Mouse (Mus musculus) B cell, adult (primary cell): ENCODE data around the gene Mcidas. TPM values are rescaled to one million over a fixed set of nuclear protein-coding genes. Genes with fewer than 3 reads are reported as not detected.

Experiments
- total RNA-seq: library from RNA; stranded (reverse); gene quantifications from 4 replicates; pipeline ENCODE4 v1.2.4, GENCODE M21; 2023; ENCODE audit not compliant: inconsistent age

Mcidas gene
- not detected in 4 replicates for total RNA-seq

GRCm38 (mm10) chr13:112993531-112994152 is at the start of gene Mcidas:
TSS of gene Mcidas (plus strand) at chr13:112993845.

GRCm38 (mm10) chr13:112987532-112987943 is 6.1 kb upstream of the Mcidas start, which contains the start of gene Ccno:
TSS of gene Ccno (plus strand) at chr13:112987802.

GRCm38 (mm10) chr13:113034950-113035421 is 41.3 kb downstream of the Mcidas start, which contains the start of gene Cdc20b:
TSS of gene Cdc20b (plus strand) at chr13:113035111.

GRCm38 (mm10) chr13:113046211-113046883 is 52.7 kb downstream of the Mcidas start, which contains the start of gene Gpx8:
TSS of gene Gpx8 (minus strand) at chr13:113046410.

Other genes with a start within 250 kb of the Mcidas start
- gene Plpp1, start 193.1 kb upstream of the Mcidas start, total RNA-seq: 0.42 to 0.69 TPM (median 0.45 TPM) in 3 of 4 replicates, not detected in the other
- 59.2 to 68.3 TPM (median 63.5 TPM) in 4 replicates for gene Mtrex, start 66.4 kb upstream of the Mcidas start, total RNA-seq
- gene Dhx29, start 66.4 kb upstream of the Mcidas start, total RNA-seq: 17.7 to 23.6 TPM (median 18.9 TPM) in 4 replicates
- gene Ccno, start 6.0 kb upstream of the Mcidas start, total RNA-seq: not detected in 4 replicates
- not detected in 4 replicates for gene Cdc20b, start 41.3 kb downstream of the Mcidas start, total RNA-seq
- not detected in 4 replicates for gene Gpx8, start 52.6 kb downstream of the Mcidas start, total RNA-seq
- gene Gzma, start 107.1 kb downstream of the Mcidas start, total RNA-seq: 0.80 to 1.4 TPM in 2 of 4 replicates, not detected in the others
- gene Esm1, start 215.8 kb downstream of the Mcidas start, total RNA-seq: not detected in 4 replicates
- not detected in 4 replicates for gene Gzmk, start 232.1 kb downstream of the Mcidas start, total RNA-seq